Mouse (Mus musculus): Measurements from ENCODE around the gene Olfr575. TPM values are rescaled to one million over a fixed set of nuclear protein-coding genes. Genes with fewer than 3 reads are reported as not detected.

The Olfr575 gene
- polyA plus RNA-seq, 1 experiment from 2014 or later: not detected

- no peak; the same call in 1 of the 2 replicates for ATAC-seq (ENCODE audit: low read depth)
- no peak overlapping the region for H3K4me2 ChIP-seq
- DNase-seq: peak; percentile 5
- 3% methylated on average over 1 of the region's 1 CpGs for WGBS (ENCODE audit: insufficient replicate concordance)
- H3K4me1 ChIP-seq (replicated peaks): no peaks in the 10 kb centered on the region
- no peaks in the 10 kb centered on the region for H3K36me3 ChIP-seq
- no peak overlapping the region for H3K4me3 ChIP-seq (replicated peaks)
- H3K27me3 ChIP-seq: no peaks in the 10 kb centered on the region
- no peaks in the 10 kb centered on the region for H3K9me3 ChIP-seq (replicated peaks)
- H3K9ac ChIP-seq: no peak overlapping the region
- no peak overlapping the region for H3K27ac ChIP-seq
Observed at GRCm38 (mm10) chr7:102919632-102920031, 38.9 kb downstream of the Olfr575 start.

- 49% methylated on average over 4 of the region's 4 CpGs for WGBS (ENCODE audit: insufficient replicate concordance)
- Histone ChIP-seq H3K4me2 (no peak within 1 kb of the TSS), H3K9me3 (replicated peaks) (no peaks in the 10 kb centered on the region), H3K27me3 (no peaks in the 10 kb centered on the region), H3K4me3 (replicated peaks) (no peak within 1 kb of the TSS), H3K4me1 (replicated peaks) (no peaks in the 10 kb centered on the region), H3K9ac (no peak within 1 kb of the TSS), H3K36me3 (no peaks in the 10 kb centered on the region), H3K27ac (no peak within 1 kb of the TSS)
- no peak for ATAC-seq (ENCODE audit: low read depth)
- DNase-seq: no peak
Observed at GRCm38 (mm10) chr7:102917032-102917875, 41.3 kb downstream of the Olfr575 start, which contains the start of gene Olfr571. Gene Olfr571 (minus strand): TSS chr7:102917536.

- H3K4me1 ChIP-seq (replicated peaks): no peaks in the 10 kb centered on the region
- H3K4me3 ChIP-seq (replicated peaks): no peak overlapping the region
- no peaks in the 10 kb centered on the region for H3K27me3 ChIP-seq
- H3K27ac ChIP-seq: no peak overlapping the region
- DNase-seq (no peak), ATAC-seq (ENCODE audit: low read depth) (no peak)
- H3K36me3 ChIP-seq: no peaks in the 10 kb centered on the region
- no peak overlapping the region for H3K9ac ChIP-seq
- 46% methylated on average over 5 of the region's 5 CpGs for WGBS (ENCODE audit: insufficient replicate concordance)
- no peak overlapping the region for H3K4me2 ChIP-seq
- H3K9me3 ChIP-seq (replicated peaks): no peaks in the 10 kb centered on the region
Observed at GRCm38 (mm10) chr7:102916405-102916804, 42.2 kb downstream of the Olfr575 start.

- H3K27ac ChIP-seq: no peak overlapping the region
- H3K4me2 ChIP-seq: no peak overlapping the region
- WGBS (ENCODE audit: insufficient replicate concordance): 17% methylated on average over 1 of the region's 1 CpGs
- no peak overlapping the region for H3K9ac ChIP-seq
- no peaks in the 10 kb centered on the region for H3K36me3 ChIP-seq
- ATAC-seq (ENCODE audit: low read depth) (no peak), DNase-seq (no peak)
- no peaks in the 10 kb centered on the region for H3K27me3 ChIP-seq
- no peak overlapping the region for H3K4me3 ChIP-seq (replicated peaks)
- no peaks in the 10 kb centered on the region for H3K9me3 ChIP-seq (replicated peaks)
- no peaks in the 10 kb centered on the region for H3K4me1 ChIP-seq (replicated peaks)
Observed at GRCm38 (mm10) chr7:102915261-102915660, 43.3 kb downstream of the Olfr575 start.

Other genes with a start within 250 kb of the Olfr575 start
- not detected in 2 replicates for gene Olfr33, start 239.7 kb downstream of the Olfr575 start, polyA plus RNA-seq (2015; fragmentation: Nextera tagmentation; extraction: Ambion mirVana)
- gene Olfr559, start 231.3 kb downstream of the Olfr575 start, polyA plus RNA-seq (2015; fragmentation: Nextera tagmentation; extraction: Ambion mirVana): not detected in 2 replicates
- gene Olfr560, start 199.4 kb downstream of the Olfr575 start, polyA plus RNA-seq (2015; fragmentation: Nextera tagmentation; extraction: Ambion mirVana): not detected in 2 replicates
- gene Olfr78, start 199.3 kb downstream of the Olfr575 start, polyA plus RNA-seq (2015; fragmentation: Nextera tagmentation; extraction: Ambion mirVana): not detected in 2 replicates
- not detected in 2 replicates for gene Olfr561, start 187.6 kb downstream of the Olfr575 start, polyA plus RNA-seq (2015; fragmentation: Nextera tagmentation; extraction: Ambion mirVana)
- gene Olfr564, start 155.3 kb downstream of the Olfr575 start, polyA plus RNA-seq (2015; fragmentation: Nextera tagmentation; extraction: Ambion mirVana): not detected in 2 replicates
- gene Olfr566, start 100.0 kb downstream of the Olfr575 start, polyA plus RNA-seq (2015; fragmentation: Nextera tagmentation; extraction: Ambion mirVana): not detected in 2 replicates
- gene Olfr568, start 81.7 kb downstream of the Olfr575 start, polyA plus RNA-seq (2015; fragmentation: Nextera tagmentation; extraction: Ambion mirVana): not detected in 2 replicates
- gene Olfr569, start 67.9 kb downstream of the Olfr575 start, polyA plus RNA-seq (2015; fragmentation: Nextera tagmentation; extraction: Ambion mirVana): not detected in 2 replicates
- gene Olfr570, start 64.2 kb downstream of the Olfr575 start, polyA plus RNA-seq (2015; fragmentation: Nextera tagmentation; extraction: Ambion mirVana): not detected in 2 replicates
- not detected in 2 replicates for gene Olfr571, start 41.2 kb downstream of the Olfr575 start, polyA plus RNA-seq (2015; fragmentation: Nextera tagmentation; extraction: Ambion mirVana)
- not detected in 2 replicates for gene Olfr572, start 34.4 kb downstream of the Olfr575 start, polyA plus RNA-seq (2015; fragmentation: Nextera tagmentation; extraction: Ambion mirVana)
- gene Olfr573-ps1, start 16.2 kb downstream of the Olfr575 start, polyA plus RNA-seq (2015; fragmentation: Nextera tagmentation; extraction: Ambion mirVana): not detected in 2 replicates
- not detected in 2 replicates for gene Olfr574, start 10.3 kb downstream of the Olfr575 start, polyA plus RNA-seq (2015; fragmentation: Nextera tagmentation; extraction: Ambion mirVana)
- gene Olfr576, start 3.9 kb upstream of the Olfr575 start, polyA plus RNA-seq (2015; fragmentation: Nextera tagmentation; extraction: Ambion mirVana): not detected in 2 replicates
- gene Olfr577, start 17.2 kb upstream of the Olfr575 start, polyA plus RNA-seq (2015; fragmentation: Nextera tagmentation; extraction: Ambion mirVana): not detected in 2 replicates
- gene Olfr578, start 30.5 kb upstream of the Olfr575 start, polyA plus RNA-seq (2015; fragmentation: Nextera tagmentation; extraction: Ambion mirVana): not detected in 2 replicates
- not detected in 2 replicates for gene Olfr582, start 79.2 kb upstream of the Olfr575 start, polyA plus RNA-seq (2015; fragmentation: Nextera tagmentation; extraction: Ambion mirVana)
- not detected in 2 replicates for gene Olfr583, start 92.5 kb upstream of the Olfr575 start, polyA plus RNA-seq (2015; fragmentation: Nextera tagmentation; extraction: Ambion mirVana)
- not detected in 2 replicates for gene Olfr584, start 123.1 kb upstream of the Olfr575 start, polyA plus RNA-seq (2015; fragmentation: Nextera tagmentation; extraction: Ambion mirVana)
- not detected in 2 replicates for gene Olfr585, start 138.9 kb upstream of the Olfr575 start, polyA plus RNA-seq (2015; fragmentation: Nextera tagmentation; extraction: Ambion mirVana)
- gene Olfr586, start 166.9 kb upstream of the Olfr575 start, polyA plus RNA-seq (2015; fragmentation: Nextera tagmentation; extraction: Ambion mirVana): not detected in 2 replicates
- not detected in 2 replicates for gene Olfr588-ps1, start 182.1 kb upstream of the Olfr575 start, polyA plus RNA-seq (2015; fragmentation: Nextera tagmentation; extraction: Ambion mirVana)
- gene Olfr589, start 197.6 kb upstream of the Olfr575 start, polyA plus RNA-seq (2015; fragmentation: Nextera tagmentation; extraction: Ambion mirVana): not detected in 2 replicates
- gene Olfr591, start 219.6 kb upstream of the Olfr575 start, polyA plus RNA-seq (2015; fragmentation: Nextera tagmentation; extraction: Ambion mirVana): not detected in 2 replicates
- gene Olfr592, start 226.0 kb upstream of the Olfr575 start, polyA plus RNA-seq (2015; fragmentation: Nextera tagmentation; extraction: Ambion mirVana): not detected in 2 replicates

Data from liver, embryonic 13.5 days (tissue).